Mouse (Mus musculus): ENCODE results near the gene Tekt4.

GRCm38 (mm10) chr17:25464091-25464490, 9.7 kb downstream of the Tekt4 start:
- TF ChIP-seq CTCF (conservative IDR thresholded peaks at IDR 0.05; ENCODE audit: low read length) (no peak), POU5F1 (IDR thresholded peaks at IDR 0.05; ENCODE audit: borderline replicate concordance, low read length) (no peak)
